Mouse (Mus musculus): ENCODE data around the gene Nt5c3. TPM values are rescaled to one million over a fixed set of nuclear protein-coding genes. Genes with fewer than 3 reads are reported as not detected.
A peak's percentile ranks its signal among the peaks of the same experiment; 100 is the strongest.

Nt5c3 gene
- total RNA-seq, 1 experiment: 15.6 TPM

- H3K9me3 ChIP-seq (ENCODE audit: control insufficient read depth, insufficient read depth, low read depth, low read length): no peaks in the 10 kb centered on the region
- peaks cover 11% of the 10 kb centered on the region; the same call in 1 of the 2 replicates for H3K36me3 ChIP-seq (ENCODE audit: control insufficient read depth, insufficient read depth, low read length, poor library complexity, severe bottlenecking)
- H3K4me1 ChIP-seq (ENCODE audit: control insufficient read depth in 2 of 2, insufficient read depth in 2 of 2, low read length in 2 of 2, poor library complexity in 1 of 2): peaks cover 2 to 5% of the 10 kb centered on the region in 2 experiments; a peak in 1 of 4 replicates
- H3K4me3 ChIP-seq (ENCODE audit: insufficient read depth in 1 of 2, low read depth in 1 of 2, low read length in 2 of 2, poor library complexity in 1 of 2, severe bottlenecking in 1 of 2): peak overlapping the region; percentile 16 to 97; a peak in 2 of 4 replicates
- in situ Hi-C loops (cut with MboI; ENCODE audit: low sequenced_read_pairs in 2 of 2, unreplicated experiment in 2 of 2): no loop called here
- peak overlapping the region; percentile 98; the same call in 1 of the 2 replicates for H3K9ac ChIP-seq (ENCODE audit: insufficient read depth, low read depth, low read length, poor library complexity, severe bottlenecking)
- TF ChIP-seq HCFC1 (IDR thresholded peaks at IDR 0.05; ENCODE audit: borderline replicate concordance, insufficient read depth, low read length) (no peak), MAFK (IDR thresholded peaks at IDR 0.05; ENCODE audit: insufficient read depth, low read depth, low read length) (no peak), ZNF384 (IDR thresholded peaks at IDR 0.05; ENCODE audit: low read depth, low read length) (no peak), CHD2 (IDR thresholded peaks at IDR 0.05; ENCODE audit: low read depth, low read length) (no peak), ZC3H11A (IDR thresholded peaks at IDR 0.05; ENCODE audit: borderline replicate concordance, low read depth, low read length) (no peak)
- peak overlapping the region; percentile 55; the same call in 1 of the 2 replicates for H3K27ac ChIP-seq (ENCODE audit: insufficient read depth, low read depth, low read length, poor library complexity, severe bottlenecking)
- DNase-seq (ENCODE audit: low read depth, low spot score): peak; percentile 36
Measured at GRCm38 (mm10) chr6:56835532-56835931, 88.2 kb downstream of the Nt5c3 start.

- no peak for DNase-seq (ENCODE audit: low read depth, low spot score)
- H3K9me3 ChIP-seq (ENCODE audit: control insufficient read depth, insufficient read depth, low read depth, low read length): no peaks in the 10 kb centered on the region
- peak overlapping the region; percentile 16 to 97; a peak in 3 of 4 replicates for H3K4me3 ChIP-seq (ENCODE audit: insufficient read depth in 1 of 2, low read depth in 1 of 2, low read length in 2 of 2, poor library complexity in 1 of 2, severe bottlenecking in 1 of 2)
- peaks cover 8% of the 10 kb centered on the region; the same call in 1 of the 2 replicates for H3K36me3 ChIP-seq (ENCODE audit: control insufficient read depth, insufficient read depth, low read length, poor library complexity, severe bottlenecking)
- peak overlapping the region; percentile 54; the same call in 1 of the 2 replicates for H3K27ac ChIP-seq (ENCODE audit: insufficient read depth, low read depth, low read length, poor library complexity, severe bottlenecking)
- H3K4me1 ChIP-seq (ENCODE audit: control insufficient read depth in 2 of 2, insufficient read depth in 2 of 2, low read length in 2 of 2, poor library complexity in 1 of 2): peaks cover 2 to 5% of the 10 kb centered on the region in 2 experiments; a peak in 1 of 4 replicates
- in situ Hi-C loops (cut with MboI; ENCODE audit: low sequenced_read_pairs in 2 of 2, unreplicated experiment in 2 of 2): no loop called here
- no peak for TF ChIP-seq CHD2 (IDR thresholded peaks at IDR 0.05; ENCODE audit: low read depth, low read length)
- TF ChIP-seq HCFC1 (IDR thresholded peaks at IDR 0.05; ENCODE audit: borderline replicate concordance, insufficient read depth, low read length): no peak
- no peak for TF ChIP-seq ZC3H11A (IDR thresholded peaks at IDR 0.05; ENCODE audit: borderline replicate concordance, low read depth, low read length)
- no peak for TF ChIP-seq MAFK (IDR thresholded peaks at IDR 0.05; ENCODE audit: insufficient read depth, low read depth, low read length)
- TF ChIP-seq ZNF384 (IDR thresholded peaks at IDR 0.05; ENCODE audit: low read depth, low read length): no peak
- H3K9ac ChIP-seq (ENCODE audit: insufficient read depth, low read depth, low read length, poor library complexity, severe bottlenecking): peak overlapping the region; percentile 98; the same call in 1 of the 2 replicates
Measured at GRCm38 (mm10) chr6:56834769-56835168, 89.0 kb downstream of the Nt5c3 start.

GRCm38 (mm10) chr6:56832830-56833229, 90.9 kb downstream of the Nt5c3 start:
- no peak for DNase-seq (ENCODE audit: low read depth, low spot score)
- in situ Hi-C loops (cut with MboI; ENCODE audit: low sequenced_read_pairs in 2 of 2, unreplicated experiment in 2 of 2): no loop called here
- peaks cover 2 to 3% of the 10 kb centered on the region in 2 experiments; a peak in 1 of 4 replicates for H3K4me1 ChIP-seq (ENCODE audit: control insufficient read depth in 2 of 2, insufficient read depth in 2 of 2, low read length in 2 of 2, poor library complexity in 1 of 2)
- H3K9me3 ChIP-seq (ENCODE audit: control insufficient read depth, insufficient read depth, low read depth, low read length): no peaks in the 10 kb centered on the region
- H3K36me3 ChIP-seq (ENCODE audit: control insufficient read depth, insufficient read depth, low read length, poor library complexity, severe bottlenecking): peaks cover 8% of the 10 kb centered on the region; the same call in 1 of the 2 replicates
- H3K9ac ChIP-seq (ENCODE audit: insufficient read depth, low read depth, low read length, poor library complexity, severe bottlenecking): peak overlapping the region; percentile 91; the same call in 1 of the 2 replicates
- peak overlapping the region; percentile 80 to 89 for H3K4me3 ChIP-seq (ENCODE audit: insufficient read depth in 1 of 2, low read depth in 1 of 2, low read length in 2 of 2, poor library complexity in 1 of 2, severe bottlenecking in 1 of 2)
- TF ChIP-seq MAFK (IDR thresholded peaks at IDR 0.05; ENCODE audit: insufficient read depth, low read depth, low read length) (no peak), CHD2 (IDR thresholded peaks at IDR 0.05; ENCODE audit: low read depth, low read length) (no peak), ZNF384 (IDR thresholded peaks at IDR 0.05; ENCODE audit: low read depth, low read length) (no peak)
- H3K27ac ChIP-seq (ENCODE audit: insufficient read depth, low read depth, low read length, poor library complexity, severe bottlenecking): no peak overlapping the region; the same call in 1 of the 2 replicates

GRCm38 (mm10) chr6:56832407-56832796, 91.3 kb downstream of the Nt5c3 start:
- Histone ChIP-seq H3K9me3 (ENCODE audit: control insufficient read depth, insufficient read depth, low read depth, low read length) (no peaks in the 10 kb centered on the region), H3K27ac (ENCODE audit: insufficient read depth, low read depth, low read length, poor library complexity, severe bottlenecking) (peak overlapping the region; percentile 52; the same call in 1 of the 2 replicates), H3K36me3 (ENCODE audit: control insufficient read depth, insufficient read depth, low read length, poor library complexity, severe bottlenecking) (peaks cover 8% of the 10 kb centered on the region; the same call in 1 of the 2 replicates), H3K9ac (ENCODE audit: insufficient read depth, low read depth, low read length, poor library complexity, severe bottlenecking) (peak overlapping the region; percentile 91), H3K4me3 (ENCODE audit: insufficient read depth in 1 of 2, low read depth in 1 of 2, low read length in 2 of 2, poor library complexity in 1 of 2, severe bottlenecking in 1 of 2) (peak overlapping the region; percentile 80 to 89), H3K4me1 (ENCODE audit: control insufficient read depth in 2 of 2, insufficient read depth in 2 of 2, low read length in 2 of 2, poor library complexity in 1 of 2) (peaks cover 2 to 3% of the 10 kb centered on the region in 2 experiments; a peak in 1 of 4 replicates)
- TF ChIP-seq CHD2 (IDR thresholded peaks at IDR 0.05; ENCODE audit: low read depth, low read length) (no peak), ZC3H11A (IDR thresholded peaks at IDR 0.05; ENCODE audit: borderline replicate concordance, low read depth, low read length) (no peak), MAFK (IDR thresholded peaks at IDR 0.05; ENCODE audit: insufficient read depth, low read depth, low read length) (no peak), HCFC1 (IDR thresholded peaks at IDR 0.05; ENCODE audit: borderline replicate concordance, insufficient read depth, low read length) (no peak), ZNF384 (IDR thresholded peaks at IDR 0.05; ENCODE audit: low read depth, low read length) (no peak)
- in situ Hi-C loops (cut with MboI; ENCODE audit: low sequenced_read_pairs in 2 of 2, unreplicated experiment in 2 of 2): no loop called here
- DNase-seq (ENCODE audit: low read depth, low spot score): no peak

Other genes with a start within 250 kb of the Nt5c3 start
- gene Lsm5, start 219.2 kb downstream of the Nt5c3 start, total RNA-seq (2012; rRNA removed): 72.5 and 122 TPM in 2 replicates
- 12.9 and 18.1 TPM in 2 replicates for gene Avl9, start 209.0 kb downstream of the Nt5c3 start, total RNA-seq (2012; rRNA removed)
- 19.8 and 24.8 TPM in 2 replicates for gene Kbtbd2, start 126.1 kb downstream of the Nt5c3 start, total RNA-seq (2012; rRNA removed)
- gene Fkbp9, start 91.9 kb downstream of the Nt5c3 start, total RNA-seq (2012; rRNA removed): 204 and 345 TPM in 2 replicates
- 0.36 TPM in 1 of 2 replicates, not detected in the other for gene Vmn1r4, start 83 bp upstream of the Nt5c3 start, total RNA-seq (2012; rRNA removed)
- gene Vmn1r5, start 46.3 kb upstream of the Nt5c3 start, total RNA-seq (2012; rRNA removed): not detected in 2 replicates
- not detected in 2 replicates for gene Vmn1r6, start 73.3 kb upstream of the Nt5c3 start, total RNA-seq (2012; rRNA removed)
- gene Vmn1r7, start 101.4 kb upstream of the Nt5c3 start, total RNA-seq (2012; rRNA removed): not detected in 2 replicates
- not detected in 2 replicates for gene Vmn1r8, start 108.4 kb upstream of the Nt5c3 start, total RNA-seq (2012; rRNA removed)
- not detected in 2 replicates for gene Vmn1r9, start 142.9 kb upstream of the Nt5c3 start, total RNA-seq (2012; rRNA removed)
- not detected in 2 replicates for gene Vmn1r10, start 185.5 kb upstream of the Nt5c3 start, total RNA-seq (2012; rRNA removed)
- gene Vmn1r11, start 209.5 kb upstream of the Nt5c3 start, total RNA-seq (2012; rRNA removed): not detected in 2 replicates
- gene Vmn1r12, start 233.0 kb upstream of the Nt5c3 start, total RNA-seq (2012; rRNA removed): not detected in 2 replicates

Data from ES-E14 (cell line).